Mouse (Mus musculus): ENCODE results near the gene Cdc14b. TPM values are rescaled to one million over a fixed set of nuclear protein-coding genes. Genes with fewer than 3 reads are reported as not detected.

Cdc14b gene
- polyA plus RNA-seq, 1 experiment from 2014 or later: 26.8 TPM

DNA sequence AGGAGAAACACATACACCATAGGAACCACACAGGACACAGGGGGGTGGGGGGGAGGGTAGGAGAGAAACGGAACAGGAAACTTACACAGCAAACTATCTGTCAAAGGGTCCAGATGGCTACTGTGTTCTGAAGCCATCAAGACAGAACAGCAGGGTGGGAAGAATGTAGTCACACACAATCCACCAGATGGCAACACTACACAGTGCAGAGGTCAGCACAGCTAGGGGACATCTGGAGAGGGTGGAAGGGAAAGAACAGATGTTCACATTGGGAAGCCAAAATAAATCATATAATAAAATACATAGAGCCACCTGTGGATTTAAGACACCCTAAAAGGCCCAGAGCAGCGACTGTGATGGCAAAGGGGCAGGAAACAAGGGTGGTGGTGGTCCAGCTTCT, 69.9 kb downstream of the Cdc14b start:
- no peak overlapping the region for H3K27ac ChIP-seq
- 49% methylated on average over 2 of the region's 2 CpGs for WGBS

DNA sequence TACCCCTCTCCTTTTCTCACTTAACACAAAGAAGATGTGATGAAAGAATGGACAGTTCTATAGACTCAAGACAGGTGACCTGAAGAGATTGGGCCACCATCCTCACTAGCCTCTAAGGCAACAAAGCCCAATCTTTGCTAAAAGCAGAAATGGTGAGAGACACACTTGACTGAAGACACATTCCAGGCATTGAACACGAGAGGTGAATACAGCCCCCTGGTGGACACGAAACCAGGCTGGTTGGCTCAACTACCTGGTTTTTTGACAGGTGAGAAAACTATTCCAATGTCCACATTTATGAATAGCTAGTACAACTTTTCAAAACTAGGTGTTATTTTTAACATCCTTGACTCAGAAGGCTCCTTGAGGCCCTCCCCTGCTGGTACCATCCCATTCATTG, 70.4 kb downstream of the Cdc14b start:
- H3K36me3 ChIP-seq: peaks cover 30% of the 10 kb centered on the region

More for the DNA sequence above, 69.9 kb downstream of the Cdc14b start:
- Histone ChIP-seq H3K4me1 (peaks cover 17% of the 10 kb centered on the region), H3K4me3 (no peak overlapping the region), H3K9me3 (no peaks in the 10 kb centered on the region), H3K36me3 (peaks cover 29% of the 10 kb centered on the region), H3K27me3 (ENCODE audit: insufficient read depth, poor library complexity, severe bottlenecking) (no peaks in the 10 kb centered on the region)
- DNase-seq (ENCODE audit: low spot score): no peak

GRCm38 (mm10) chr13:64200911-64201310, 74.2 kb downstream of the Cdc14b start:
- WGBS: 58% methylated on average over 4 of the region's 4 CpGs
- Histone ChIP-seq H3K4me1 (peaks cover 17% of the 10 kb centered on the region), H3K4me3 (no peak overlapping the region), H3K27ac (no peak overlapping the region), H3K9me3 (no peaks in the 10 kb centered on the region), H3K27me3 (ENCODE audit: insufficient read depth, poor library complexity, severe bottlenecking) (no peaks in the 10 kb centered on the region), H3K36me3 (peaks cover 36% of the 10 kb centered on the region)
- no peak for DNase-seq (ENCODE audit: low spot score)

More for the DNA sequence above, 70.4 kb downstream of the Cdc14b start:
- no peaks in the 10 kb centered on the region for H3K27me3 ChIP-seq (ENCODE audit: insufficient read depth, poor library complexity, severe bottlenecking)
- H3K4me3 ChIP-seq: no peak overlapping the region
- H3K27ac ChIP-seq: no peak overlapping the region
- H3K9me3 ChIP-seq: no peaks in the 10 kb centered on the region
- WGBS: 65% methylated on average over 2 of the region's 2 CpGs
- H3K4me1 ChIP-seq: peaks cover 17% of the 10 kb centered on the region
- DNase-seq (ENCODE audit: low spot score): no peak

DNA sequence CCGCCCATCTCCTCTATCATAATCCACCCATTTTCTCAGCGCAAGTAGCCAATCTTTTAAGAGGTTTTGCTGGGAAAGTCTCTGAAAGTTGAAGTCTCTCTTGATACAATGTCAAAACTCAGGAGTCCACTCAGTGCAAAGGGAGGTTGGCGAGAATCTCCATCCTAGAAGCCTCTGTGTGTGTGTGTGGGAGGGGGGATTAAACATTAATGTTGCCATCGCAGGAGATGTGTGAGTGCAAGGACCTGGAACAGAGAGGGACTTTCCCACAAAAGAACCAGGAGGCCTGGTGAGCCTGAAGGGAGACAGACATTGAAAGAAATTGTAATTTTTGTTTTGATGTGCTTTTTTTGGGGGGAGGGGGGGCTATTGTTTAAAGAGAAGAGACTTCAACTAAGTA, 76.8 kb downstream of the Cdc14b start:
- Histone ChIP-seq H3K27me3 (ENCODE audit: insufficient read depth, poor library complexity, severe bottlenecking) (no peaks in the 10 kb centered on the region), H3K4me3 (no peak overlapping the region), H3K4me1 (peaks cover 6% of the 10 kb centered on the region), H3K27ac (no peak overlapping the region), H3K36me3 (peaks cover 36% of the 10 kb centered on the region), H3K9me3 (no peaks in the 10 kb centered on the region)
- WGBS: 92% methylated on average over 4 of the region's 4 CpGs
- DNase-seq (ENCODE audit: low spot score): no peak

GRCm38 (mm10) chr13:64197899-64198298, 77.2 kb downstream of the Cdc14b start:
- peaks cover 6% of the 10 kb centered on the region; the same call in 1 of the 2 replicates for H3K4me1 ChIP-seq
- no peaks in the 10 kb centered on the region for H3K9me3 ChIP-seq
- H3K4me3 ChIP-seq: no peak overlapping the region
- 90% methylated on average over 6 of the region's 6 CpGs for WGBS
- peaks cover 36% of the 10 kb centered on the region for H3K36me3 ChIP-seq
- no peak overlapping the region for H3K27ac ChIP-seq
- DNase-seq (ENCODE audit: low spot score): no peak
- no peaks in the 10 kb centered on the region for H3K27me3 ChIP-seq (ENCODE audit: insufficient read depth, poor library complexity, severe bottlenecking)

DNA sequence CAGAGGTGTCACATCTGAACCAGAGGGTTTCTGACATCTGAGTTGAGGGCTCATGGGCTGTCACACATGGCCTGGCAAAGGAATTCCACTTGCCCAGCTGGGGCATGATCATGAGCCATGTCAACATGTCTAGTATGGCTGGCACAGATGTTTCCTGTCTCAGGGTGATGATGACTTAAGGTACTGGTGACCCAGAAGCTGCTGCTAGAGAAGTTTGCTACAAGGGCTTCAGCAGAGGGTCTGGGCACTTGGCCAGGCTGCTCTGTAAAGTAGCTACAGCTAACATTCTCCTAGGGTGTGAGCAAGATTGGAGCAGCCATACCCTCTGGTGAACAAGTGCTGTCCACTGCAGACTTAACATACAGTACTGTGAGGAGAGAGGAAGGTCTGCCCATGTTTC, 88.0 kb downstream of the Cdc14b start:
- DNase-seq (ENCODE audit: low spot score): no peak
- Histone ChIP-seq H3K27me3 (ENCODE audit: insufficient read depth, poor library complexity, severe bottlenecking) (no peaks in the 10 kb centered on the region), H3K27ac (no peak overlapping the region), H3K4me3 (no peak overlapping the region), H3K36me3 (peaks cover 72% of the 10 kb centered on the region), H3K9me3 (no peaks in the 10 kb centered on the region), H3K4me1 (0 out of 2 replicates have a peak, but pooled peaks cover 3% of the 10 kb centered on the region)

DNA sequence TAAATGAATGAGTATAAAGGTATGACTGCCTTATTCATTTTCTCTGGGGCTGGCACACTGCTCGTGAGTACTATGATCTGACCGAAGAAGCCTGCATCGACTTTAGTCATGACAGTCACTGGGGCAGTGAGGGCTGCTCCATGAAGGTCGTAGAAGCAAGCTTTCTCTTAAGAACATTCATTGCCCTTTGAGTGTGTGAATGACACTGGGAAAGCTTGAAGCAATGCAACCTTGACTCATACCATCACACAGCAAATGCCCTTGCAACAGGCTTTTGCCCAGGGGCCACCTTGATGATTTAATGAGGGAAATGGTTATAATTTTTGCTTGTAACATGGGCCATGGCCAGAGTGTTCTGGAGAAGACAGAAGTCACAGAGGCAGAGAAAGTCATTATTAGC, 88.6 kb downstream of the Cdc14b start:
- no peaks in the 10 kb centered on the region for H3K9me3 ChIP-seq
- H3K27me3 ChIP-seq (ENCODE audit: insufficient read depth, poor library complexity, severe bottlenecking): no peaks in the 10 kb centered on the region
- peaks cover 71% of the 10 kb centered on the region for H3K36me3 ChIP-seq
- H3K4me3 ChIP-seq: no peak overlapping the region
- 87% methylated on average over 4 of the region's 4 CpGs for WGBS
- no peak overlapping the region for H3K27ac ChIP-seq
- DNase-seq (ENCODE audit: low spot score): no peak
- 0 out of 2 replicates have a peak, but pooled peaks cover 3% of the 10 kb centered on the region for H3K4me1 ChIP-seq

DNA sequence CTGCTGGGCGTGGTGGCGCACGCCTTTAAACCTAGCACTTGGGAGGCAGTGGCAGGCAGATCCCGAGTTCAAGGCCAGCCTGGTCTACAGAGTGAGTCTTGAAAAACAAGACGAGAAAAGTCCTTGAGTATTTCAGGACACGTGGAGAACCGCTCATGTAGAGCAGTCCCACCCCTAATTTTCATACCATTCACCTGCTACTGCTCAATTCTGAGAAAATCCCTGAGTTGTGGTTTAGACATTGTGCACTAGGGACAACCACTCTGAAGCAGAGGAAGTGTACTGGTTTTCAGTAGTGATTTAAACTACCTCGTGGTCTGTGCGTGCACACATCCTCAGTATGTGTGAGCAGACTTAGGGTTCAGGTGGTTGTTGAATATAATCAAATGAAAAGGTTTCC, 89.5 kb downstream of the Cdc14b start:
- DNase-seq (ENCODE audit: low spot score): no peak
- Histone ChIP-seq H3K4me1 (0 out of 2 replicates have a peak, but pooled peaks cover 3% of the 10 kb centered on the region), H3K36me3 (peaks cover 75% of the 10 kb centered on the region), H3K27ac (no peak overlapping the region), H3K27me3 (ENCODE audit: insufficient read depth, poor library complexity, severe bottlenecking) (no peaks in the 10 kb centered on the region), H3K4me3 (no peak overlapping the region), H3K9me3 (no peaks in the 10 kb centered on the region)
- WGBS: 86% methylated on average over 9 of the region's 9 CpGs

- Histone ChIP-seq H3K27ac (no peak overlapping the region), H3K36me3 (peaks cover 78% of the 10 kb centered on the region), H3K9me3 (no peaks in the 10 kb centered on the region), H3K4me1 (0 out of 2 replicates have a peak, but pooled peaks cover 3% of the 10 kb centered on the region), H3K4me3 (no peak overlapping the region), H3K27me3 (ENCODE audit: insufficient read depth, poor library complexity, severe bottlenecking) (no peaks in the 10 kb centered on the region)
- WGBS: 71% methylated on average over 7 of the region's 7 CpGs
- DNase-seq (ENCODE audit: low spot score): no peak
Measured at GRCm38 (mm10) chr13:64185176-64185575, 89.9 kb downstream of the Cdc14b start.

DNA sequence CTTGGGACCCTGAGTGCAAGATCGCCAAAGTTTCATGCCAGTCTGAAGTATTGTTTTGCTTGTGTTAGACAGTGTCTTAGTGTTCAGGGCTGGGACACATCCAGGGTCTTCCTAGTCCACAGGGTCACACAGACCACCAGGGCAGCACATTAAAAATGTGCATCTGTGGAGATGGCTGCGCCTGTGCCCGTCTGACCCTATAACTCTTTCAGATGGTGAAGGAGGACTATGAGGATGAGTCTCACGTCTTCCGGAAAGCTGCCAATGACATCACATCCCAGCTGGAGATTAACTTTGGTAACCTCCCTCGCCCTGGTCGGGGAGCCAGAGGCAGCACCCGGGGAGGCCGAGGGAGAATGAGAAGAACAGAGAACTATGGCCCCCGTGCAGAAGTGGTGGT, 90.7 kb downstream of the Cdc14b start:
- Histone ChIP-seq H3K4me3 (no peak overlapping the region), H3K4me1 (0 out of 2 replicates have a peak, but pooled peaks cover 3% of the 10 kb centered on the region), H3K27me3 (ENCODE audit: insufficient read depth, poor library complexity, severe bottlenecking) (no peaks in the 10 kb centered on the region), H3K27ac (no peak overlapping the region), H3K36me3 (peaks cover 78% of the 10 kb centered on the region), H3K9me3 (no peaks in the 10 kb centered on the region)
- DNase-seq (ENCODE audit: low spot score): no peak
- WGBS: 76% methylated on average over 10 of the region's 10 CpGs

DNA sequence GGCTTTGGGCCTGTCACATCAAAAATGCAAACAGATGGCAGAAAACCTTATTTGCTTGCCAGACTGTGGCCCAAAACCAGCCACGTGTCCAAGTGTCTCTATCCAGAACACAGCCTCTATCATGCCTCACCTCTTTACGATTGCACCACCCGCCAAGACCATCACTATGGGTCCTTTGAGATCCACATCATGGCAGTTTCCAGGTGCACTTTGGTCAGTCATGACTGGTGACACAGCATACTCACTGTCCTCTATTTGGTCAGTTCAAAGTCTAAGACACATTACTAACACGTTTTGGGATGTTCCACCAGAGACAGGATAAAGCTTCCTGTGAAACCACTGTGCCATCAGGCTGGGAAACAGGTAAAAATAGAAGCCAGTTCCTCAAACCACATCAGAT, 91.5 kb downstream of the Cdc14b start:
- peaks cover 8% of the 10 kb centered on the region; the same call in 1 of the 2 replicates for H3K4me1 ChIP-seq
- H3K27ac ChIP-seq: no peak overlapping the region
- H3K36me3 ChIP-seq: peaks cover 83% of the 10 kb centered on the region
- H3K4me3 ChIP-seq: no peak overlapping the region
- no peaks in the 10 kb centered on the region for H3K27me3 ChIP-seq (ENCODE audit: insufficient read depth, poor library complexity, severe bottlenecking)
- 86% methylated on average over 4 of the region's 4 CpGs for WGBS
- no peaks in the 10 kb centered on the region for H3K9me3 ChIP-seq
- no peak for DNase-seq (ENCODE audit: low spot score)

DNA sequence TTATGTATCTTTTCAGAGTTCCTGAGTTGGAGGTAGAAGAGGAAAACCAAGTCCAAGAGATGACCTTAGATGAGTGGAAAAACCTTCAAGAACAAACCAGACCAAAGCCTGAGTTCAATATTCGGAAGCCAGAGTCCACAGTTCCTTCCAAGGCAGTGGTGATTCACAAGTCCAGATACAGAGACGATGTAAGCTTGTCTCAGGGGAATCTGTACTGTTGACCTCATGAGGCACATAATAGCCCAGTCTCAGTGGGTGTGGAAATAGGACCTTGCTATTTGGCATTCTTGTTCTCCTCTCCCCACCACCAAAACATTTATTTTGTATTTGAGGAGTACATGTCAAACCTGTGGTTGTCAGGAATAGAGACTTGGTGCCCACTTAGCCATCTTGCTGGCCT, 93.0 kb downstream of the Cdc14b start:
- Histone ChIP-seq H3K36me3 (peaks cover 84% of the 10 kb centered on the region), H3K4me3 (no peak overlapping the region), H3K9me3 (no peaks in the 10 kb centered on the region), H3K27ac (no peak overlapping the region), H3K27me3 (ENCODE audit: insufficient read depth, poor library complexity, severe bottlenecking) (no peaks in the 10 kb centered on the region), H3K4me1 (peaks cover 14% of the 10 kb centered on the region)
- no peak for DNase-seq (ENCODE audit: low spot score)
- 74% methylated on average over 2 of the region's 2 CpGs for WGBS

DNA sequence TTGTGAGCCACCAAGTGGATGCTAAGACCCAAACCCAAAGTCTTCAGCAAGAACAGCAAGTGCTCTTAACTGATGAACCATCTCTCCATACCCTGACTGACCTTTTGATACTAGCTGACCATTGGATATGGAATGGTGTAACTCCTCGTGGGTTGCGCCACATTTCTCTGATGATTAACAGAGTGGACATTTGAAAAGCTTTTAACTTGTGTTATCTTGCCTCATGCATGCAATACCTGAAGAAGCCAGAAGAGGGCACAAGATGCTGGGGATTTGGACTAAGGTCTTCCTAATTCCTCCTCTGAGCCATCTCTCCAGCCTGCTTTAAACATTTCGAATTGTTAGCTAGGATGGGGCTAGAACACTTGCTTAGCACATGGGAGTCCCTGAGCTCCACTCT, 94.2 kb downstream of the Cdc14b start:
- H3K36me3 ChIP-seq: peaks cover 84% of the 10 kb centered on the region
- no peaks in the 10 kb centered on the region for H3K9me3 ChIP-seq
- 82% methylated on average over 3 of the region's 3 CpGs for WGBS
- H3K27me3 ChIP-seq (ENCODE audit: insufficient read depth, poor library complexity, severe bottlenecking): no peaks in the 10 kb centered on the region
- peaks cover 11% of the 10 kb centered on the region for H3K4me1 ChIP-seq
- no peak overlapping the region for H3K27ac ChIP-seq
- H3K4me3 ChIP-seq: no peak overlapping the region
- no peak for DNase-seq (ENCODE audit: low spot score)

DNA sequence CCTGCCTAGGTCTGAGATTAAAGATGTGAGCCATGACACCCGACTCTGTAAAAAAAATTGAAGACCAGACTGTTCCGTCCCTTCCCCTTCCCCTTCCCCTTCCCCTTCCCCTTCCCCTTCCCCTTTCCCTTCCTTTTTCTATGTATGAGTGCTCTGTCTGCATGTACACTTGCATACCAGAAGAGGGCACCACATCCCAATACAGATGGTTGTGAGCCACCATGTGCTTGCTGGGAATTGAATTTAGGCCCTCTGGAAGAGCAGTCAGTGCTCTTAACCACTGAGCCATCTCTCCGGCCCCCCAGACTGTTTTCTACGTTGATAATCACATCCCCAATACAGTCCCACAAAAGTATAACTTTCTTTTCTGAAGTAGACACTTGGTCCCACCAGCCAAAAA, 94.8 kb downstream of the Cdc14b start:
- Histone ChIP-seq H3K4me1 (peaks cover 11% of the 10 kb centered on the region), H3K27me3 (ENCODE audit: insufficient read depth, poor library complexity, severe bottlenecking) (no peaks in the 10 kb centered on the region), H3K4me3 (no peak overlapping the region), H3K9me3 (no peaks in the 10 kb centered on the region), H3K27ac (no peak overlapping the region), H3K36me3 (peaks cover 82% of the 10 kb centered on the region)
- 86% methylated on average over 4 of the region's 4 CpGs for WGBS
- no peak for DNase-seq (ENCODE audit: low spot score)
